Comparison of ENCODE assay signal across 26 mouse cellular contexts in the genomic region with DNA sequence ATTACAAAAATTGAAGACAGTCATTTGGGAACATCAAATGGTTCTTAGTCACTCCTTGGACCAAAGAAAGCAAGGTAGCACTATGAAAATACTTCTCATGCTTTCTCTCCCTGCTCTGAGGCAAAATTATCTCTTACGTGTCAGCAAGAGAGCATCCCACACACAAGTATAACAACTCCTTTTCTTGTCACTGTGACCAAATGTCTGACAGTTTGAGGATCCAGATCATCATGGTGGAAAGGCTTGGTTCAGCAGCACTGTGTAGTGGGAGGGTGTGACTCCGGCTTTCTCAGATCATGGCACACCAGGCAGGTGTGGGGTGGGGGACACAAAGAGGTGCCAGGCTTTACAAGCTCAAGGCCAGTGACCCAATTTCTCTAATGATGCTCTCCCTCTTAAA.
DNase-seq lines count a peak whose midpoint lies in the region; ATAC-seq lines count a peak whose summit lies in the region.
"Had no signal": no experiment of that assay in that cellular context is flagged by ENCODE, and none has a peak within 500 bp of the region (broad histone marks: within the 10 kb centered on the region; RNA-seq: fewer than 3 reads in every experiment).

No protein-coding gene starts in this region.

- peaks cover 19% of the 10 kb centered on the region for H3K4me1 ChIP-seq in forebrain, embryonic 15.5 days
- H3K4me1 ChIP-seq in forebrain, embryonic 10.5 days = no peaks in the 10 kb centered on the region
- H3K4me1 ChIP-seq in midbrain, embryonic 11.5 days (ENCODE audit: control insufficient read depth, insufficient read depth, low read length) = no peaks in the 10 kb centered on the region
- no peaks in the 10 kb centered on the region for H3K4me1 ChIP-seq in midbrain, embryonic 13.5 days (replicated peaks)
- H3K4me1 ChIP-seq: embryonic facial prominence, embryonic 13.5 days; embryonic facial prominence, embryonic 15.5 days; forebrain, embryonic 13.5 days had no signal

- WGBS in forebrain, embryonic 15.5 days = 96% methylated on average over 2 of the region's 2 CpGs
- whole genome bisulfite sequencing in forebrain, embryonic 10.5 days = 96% methylated on average over 2 of the region's 2 CpGs
- WGBS in midbrain, embryonic 11.5 days = 91% methylated on average over 2 of the region's 2 CpGs
- WGBS in midbrain, embryonic 13.5 days = 93% methylated on average over 2 of the region's 2 CpGs

- H3K4me2 ChIP-seq in forebrain, embryonic 15.5 days (replicated peaks) = no peak overlapping the region
- H3K4me2 ChIP-seq in midbrain, embryonic 11.5 days = no peak overlapping the region
- H3K4me2 ChIP-seq in midbrain, embryonic 13.5 days (replicated peaks) = no peak overlapping the region
- H3K4me2 ChIP-seq: embryonic facial prominence, embryonic 13.5 days; embryonic facial prominence, embryonic 15.5 days; forebrain, embryonic 13.5 days had no signal

- H3K9me3 ChIP-seq in forebrain, embryonic 15.5 days = no peaks in the 10 kb centered on the region
- no peaks in the 10 kb centered on the region for H3K9me3 ChIP-seq in forebrain, embryonic 10.5 days
- H3K9me3 ChIP-seq in midbrain, embryonic 11.5 days (ENCODE audit: control insufficient read depth, low read length) = no peaks in the 10 kb centered on the region
- H3K9me3 ChIP-seq in midbrain, embryonic 13.5 days = no peaks in the 10 kb centered on the region
- H3K9me3 ChIP-seq: embryonic facial prominence, embryonic 13.5 days; embryonic facial prominence, embryonic 15.5 days; forebrain, embryonic 13.5 days; G1E had no signal

- no peaks in the 10 kb centered on the region for H3K27me3 ChIP-seq in forebrain, embryonic 15.5 days
- H3K27me3 ChIP-seq in forebrain, embryonic 10.5 days (ENCODE audit: poor library complexity, severe bottlenecking) = no peaks in the 10 kb centered on the region
- no peaks in the 10 kb centered on the region for H3K27me3 ChIP-seq in midbrain, embryonic 11.5 days (ENCODE audit: control insufficient read depth, insufficient read depth, low read length)
- no peaks in the 10 kb centered on the region for H3K27me3 ChIP-seq in midbrain, embryonic 13.5 days
- H3K27me3 ChIP-seq: CH12.LX; embryonic facial prominence, embryonic 13.5 days; embryonic facial prominence, embryonic 15.5 days; forebrain, embryonic 13.5 days had no signal

- 0 out of 2 replicates have a peak overlapping the region, but pooled peaks have one; percentile 37 for H3K27ac ChIP-seq in forebrain, embryonic 15.5 days (replicated peaks)
- H3K27ac ChIP-seq in forebrain, embryonic 10.5 days = no peak overlapping the region
- no peak overlapping the region for H3K27ac ChIP-seq in midbrain, embryonic 11.5 days (ENCODE audit: low read depth, low read length)
- H3K27ac ChIP-seq in midbrain, embryonic 13.5 days = no peak overlapping the region
- H3K27ac ChIP-seq: embryonic facial prominence, embryonic 13.5 days; embryonic facial prominence, embryonic 15.5 days; forebrain, embryonic 13.5 days had no signal

- no peak overlapping the region for H3K9ac ChIP-seq in forebrain, embryonic 15.5 days (replicated peaks)
- no peak overlapping the region for H3K9ac ChIP-seq in midbrain, embryonic 11.5 days (ENCODE audit: low read length)
- no peak overlapping the region for H3K9ac ChIP-seq in midbrain, embryonic 13.5 days (replicated peaks)
- H3K9ac ChIP-seq: embryonic facial prominence, embryonic 13.5 days; embryonic facial prominence, embryonic 15.5 days; forebrain, embryonic 13.5 days had no signal

- ATAC-seq in forebrain, embryonic 15.5 days (replicated peaks) = no peak
- no peak for ATAC-seq in midbrain, embryonic 11.5 days (ENCODE audit: low FRiP score)
- ATAC-seq in midbrain, embryonic 13.5 days = no peak
- ATAC-seq: activated CD4-positive, CD25-positive, alpha-beta regulatory T cell, adult 4 months; CD4-positive, CD25-positive, alpha-beta regulatory T cell, adult 4 months; forebrain, embryonic 13.5 days; forebrain, embryonic 16.5 days; Patski had no signal

- no peak for DNase-seq in forebrain, embryonic 10.5 days (ENCODE audit: extremely low spot score, low spot score)
- DNase-seq in midbrain, embryonic 11.5 days (ENCODE audit: low spot score, missing footprints) = peak; percentile 31
- peak; percentile 65 for DNase-seq in brain, adult 2 months (ENCODE audit: low read depth, low spot score)
- DNase-seq: adrenal gland, adult 8-10 months; adrenal gland, postnatal 14 days; adrenal gland, postnatal 36 days; B cell, adult 2 months; cerebellum, adult 11 months; cerebellum, adult 18-20 months; cerebellum, adult 8-10 months; cerebellum, adult 9-11 months; cerebellum, postnatal 14 days; cerebellum, postnatal 36 days; embryo, embryonic 11 days had no signal

- no peaks in the 10 kb centered on the region for H3K36me3 ChIP-seq in forebrain, embryonic 15.5 days
- no peaks in the 10 kb centered on the region for H3K36me3 ChIP-seq in forebrain, embryonic 10.5 days (replicated peaks)
- H3K36me3 ChIP-seq in midbrain, embryonic 11.5 days (ENCODE audit: control insufficient read depth, insufficient read depth, low read length) = no peaks in the 10 kb centered on the region
- no peaks in the 10 kb centered on the region for H3K36me3 ChIP-seq in midbrain, embryonic 13.5 days
- H3K36me3 ChIP-seq: embryonic facial prominence, embryonic 13.5 days; embryonic facial prominence, embryonic 15.5 days; G1E had no signal

- no peak overlapping the region for H3K4me3 ChIP-seq in forebrain, embryonic 15.5 days
- H3K4me3 ChIP-seq in forebrain, embryonic 10.5 days = no peak overlapping the region
- no peak overlapping the region for H3K4me3 ChIP-seq in midbrain, embryonic 11.5 days (ENCODE audit: low read depth, low read length)
- no peak overlapping the region for H3K4me3 ChIP-seq in midbrain, embryonic 13.5 days (replicated peaks)
- H3K4me3 ChIP-seq: embryonic facial prominence, embryonic 13.5 days; embryonic facial prominence, embryonic 15.5 days; erythroblast, embryonic 14.5 days; forebrain, embryonic 13.5 days had no signal
